Mouse (Mus musculus): Measurements from ENCODE around the gene Il6ra. TPM values are rescaled to one million over a fixed set of nuclear protein-coding genes. Genes with fewer than 3 reads are reported as not detected.
"Not testable (repeated sequence)": the region's sequence is repeated elsewhere in the genome, so short reads cannot be mapped to it uniquely, and the experiment has no call there.

Gene Il6ra
- polyA plus RNA-seq, 1 experiment from 2014 or later: 4.5 TPM

- Histone ChIP-seq H3K9ac (ENCODE audit: low read length) (no peak overlapping the region), H3K4me1 (replicated peaks; ENCODE audit: control insufficient read depth, insufficient read depth) (peaks cover 7% of the 10 kb centered on the region; the same call in 1 of the 2 replicates), H3K36me3 (ENCODE audit: control insufficient read depth, insufficient read depth, low read length) (no peaks in the 10 kb centered on the region), H3K27ac (replicated peaks) (no peak overlapping the region), H3K9me3 (ENCODE audit: control insufficient read depth, low read length) (no peaks in the 10 kb centered on the region), H3K4me3 (ENCODE audit: low read depth, low read length) (no peak overlapping the region), H3K27me3 (ENCODE audit: control insufficient read depth, insufficient read depth, low read length) (no peaks in the 10 kb centered on the region), H3K4me2 (replicated peaks; ENCODE audit: low read depth) (no peak overlapping the region)
- TF ChIP-seq CTCF (IDR thresholded peaks at IDR 0.05; ENCODE audit: low read depth): no peak
- no peak for TF ChIP-seq EP300 (optimal IDR thresholded peaks at IDR 0.05)
- DNase-seq (ENCODE audit: low spot score): no peak
- ATAC-seq (ENCODE audit: low FRiP score, low TSS enrichment): no peak
- WGBS: 56% methylated on average over 4 of the region's 4 CpGs
These were observed 47.2 kb downstream of the Il6ra start for GRCm38 (mm10) chr3:89865764-89866163.

GRCm38 (mm10) chr3:89865020-89865419 is 48.0 kb downstream of the Il6ra start:
- no peak for TF ChIP-seq EP300 (optimal IDR thresholded peaks at IDR 0.05)
- no peak for TF ChIP-seq CTCF (IDR thresholded peaks at IDR 0.05; ENCODE audit: low read depth)
- Histone ChIP-seq H3K36me3 (ENCODE audit: control insufficient read depth, insufficient read depth, low read length) (no peaks in the 10 kb centered on the region), H3K4me2 (replicated peaks; ENCODE audit: low read depth) (no peak overlapping the region), H3K9me3 (ENCODE audit: control insufficient read depth, low read length) (no peaks in the 10 kb centered on the region), H3K27ac (replicated peaks) (no peak overlapping the region), H3K4me3 (ENCODE audit: low read depth, low read length) (no peak overlapping the region), H3K9ac (ENCODE audit: low read length) (no peak overlapping the region), H3K4me1 (replicated peaks; ENCODE audit: control insufficient read depth, insufficient read depth) (peaks cover 7% of the 10 kb centered on the region; the same call in 1 of the 2 replicates), H3K27me3 (ENCODE audit: control insufficient read depth, insufficient read depth, low read length) (no peaks in the 10 kb centered on the region)
- ATAC-seq (ENCODE audit: low FRiP score, low TSS enrichment): no peak
- DNase-seq (ENCODE audit: low spot score): no peak
- WGBS: 59% methylated on average over 6 of the region's 6 CpGs

DNA sequence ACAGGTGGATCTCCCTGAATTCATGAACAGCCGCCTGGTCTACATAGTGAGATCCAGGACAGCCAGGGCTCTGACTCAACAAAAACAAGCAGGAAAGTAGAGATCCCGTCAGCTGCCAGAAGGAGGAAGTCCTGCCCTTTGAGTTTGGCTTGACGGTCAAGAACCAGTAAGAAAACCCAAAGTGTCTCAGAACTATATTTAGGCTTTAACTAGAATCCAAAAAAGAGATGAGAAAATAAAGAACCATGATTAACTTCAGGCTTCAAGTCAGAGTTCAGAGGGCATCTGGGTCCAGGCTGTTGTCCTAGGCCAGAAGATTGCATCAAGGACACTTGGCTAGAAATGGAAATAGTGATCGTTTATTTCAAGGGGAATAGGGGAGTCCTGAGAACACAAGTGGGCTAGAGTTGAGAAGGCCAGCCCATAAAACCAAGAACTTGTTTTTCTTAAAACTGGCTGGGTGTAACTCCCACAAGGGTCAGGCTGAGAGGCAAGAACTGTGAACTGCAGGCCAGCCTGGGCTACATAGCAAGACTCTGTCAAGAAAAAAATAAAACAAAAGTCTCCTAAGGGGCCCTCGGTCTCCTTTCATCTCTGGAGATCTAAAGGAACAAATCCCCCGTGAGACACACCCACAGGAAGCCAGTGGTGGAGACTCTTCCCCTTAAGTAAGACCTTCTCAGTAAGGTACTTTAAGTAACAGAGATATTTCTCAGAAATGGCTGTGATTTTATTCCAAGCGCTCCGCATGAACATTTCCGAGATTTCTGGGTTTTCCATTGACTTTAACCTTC is 49.1 kb downstream of the Il6ra start:
- Histone ChIP-seq H3K27me3 (ENCODE audit: control insufficient read depth, insufficient read depth, low read length) (no peaks in the 10 kb centered on the region), H3K9ac (ENCODE audit: low read length) (no peak overlapping the region), H3K9me3 (ENCODE audit: control insufficient read depth, low read length) (no peaks in the 10 kb centered on the region), H3K27ac (replicated peaks) (no peak overlapping the region), H3K36me3 (ENCODE audit: control insufficient read depth, insufficient read depth, low read length) (no peaks in the 10 kb centered on the region), H3K4me3 (ENCODE audit: low read depth, low read length) (no peak overlapping the region), H3K4me1 (replicated peaks; ENCODE audit: control insufficient read depth, insufficient read depth) (peaks cover 7% of the 10 kb centered on the region; the same call in 1 of the 2 replicates), H3K4me2 (replicated peaks; ENCODE audit: low read depth) (no peak overlapping the region)
- TF ChIP-seq CTCF (IDR thresholded peaks at IDR 0.05; ENCODE audit: low read depth): peak; percentile 61
- no peak for TF ChIP-seq EP300 (optimal IDR thresholded peaks at IDR 0.05)
- DNase-seq (ENCODE audit: low spot score) (no peak), ATAC-seq (ENCODE audit: low FRiP score, low TSS enrichment) (no peak)
- WGBS: 70% methylated on average over 9 of the region's 9 CpGs

DNA sequence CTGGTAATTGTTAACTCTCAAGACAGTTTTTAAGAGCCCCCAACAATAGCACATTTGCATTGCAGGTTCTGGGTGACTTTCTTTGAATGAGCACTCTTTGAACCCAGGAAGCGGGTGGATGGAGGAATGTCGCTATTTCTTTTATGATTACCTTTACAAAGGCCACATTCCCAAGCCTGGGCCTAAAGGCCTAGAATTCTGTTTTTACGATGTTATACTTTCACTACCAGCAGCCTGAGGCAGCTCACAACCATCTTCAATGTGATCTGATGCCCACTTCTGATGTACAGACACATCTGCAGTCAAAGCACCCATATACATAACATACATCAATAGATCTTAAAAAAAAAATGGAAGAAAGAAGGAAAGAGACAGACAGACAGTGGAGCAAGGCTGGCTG is 49.7 kb downstream of the Il6ra start:
- H3K27me3 ChIP-seq (ENCODE audit: control insufficient read depth, insufficient read depth, low read length); ATAC-seq (ENCODE audit: low FRiP score, low TSS enrichment); H3K9ac ChIP-seq (ENCODE audit: low read length); H3K36me3 ChIP-seq (ENCODE audit: control insufficient read depth, insufficient read depth, low read length); H3K4me2 ChIP-seq (replicated peaks; ENCODE audit: low read depth); H3K27ac ChIP-seq (replicated peaks); H3K9me3 ChIP-seq (ENCODE audit: control insufficient read depth, low read length); DNase-seq (ENCODE audit: low spot score); H3K4me1 ChIP-seq (replicated peaks; ENCODE audit: control insufficient read depth, insufficient read depth); H3K4me3 ChIP-seq (ENCODE audit: low read depth, low read length): not testable (repeated sequence)
- WGBS: 81% methylated on average over 3 of the region's 3 CpGs

DNA sequence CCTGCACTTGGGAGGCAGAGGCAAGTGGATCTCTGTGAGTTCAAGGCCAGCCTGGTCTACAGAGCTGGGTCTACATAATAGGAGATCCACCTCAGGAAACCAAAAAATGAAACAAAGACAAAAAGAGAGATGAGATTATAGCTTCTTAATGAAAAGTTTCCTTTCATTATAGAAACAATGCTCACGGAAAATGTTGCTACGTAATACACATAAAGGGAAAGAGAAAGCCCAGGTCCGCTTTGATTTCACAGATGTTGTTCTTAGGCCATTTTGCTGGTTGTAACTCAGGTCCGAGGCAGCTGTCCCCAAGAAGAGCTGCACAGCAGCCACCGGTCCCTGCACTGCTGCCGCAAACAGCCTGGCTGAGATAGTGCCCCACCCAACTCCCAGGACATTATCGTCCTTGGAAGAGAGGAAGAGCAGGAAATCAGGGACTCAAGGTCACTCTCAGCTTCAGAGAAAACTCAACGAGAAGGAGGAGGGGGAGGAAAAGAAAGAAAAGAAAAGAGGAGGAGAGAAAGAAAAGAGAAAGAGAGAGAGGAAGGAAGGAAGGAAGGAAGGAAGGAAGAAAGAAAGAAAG is 50.7 kb downstream of the Il6ra start:
- ATAC-seq (ENCODE audit: low FRiP score, low TSS enrichment) (no peak), DNase-seq (ENCODE audit: low spot score) (no peak)
- Histone ChIP-seq H3K27me3 (ENCODE audit: control insufficient read depth, insufficient read depth, low read length) (no peaks in the 10 kb centered on the region), H3K4me2 (replicated peaks; ENCODE audit: low read depth) (no peak overlapping the region), H3K9me3 (ENCODE audit: control insufficient read depth, low read length) (no peaks in the 10 kb centered on the region), H3K27ac (replicated peaks) (no peak overlapping the region), H3K36me3 (ENCODE audit: control insufficient read depth, insufficient read depth, low read length) (no peaks in the 10 kb centered on the region), H3K4me3 (ENCODE audit: low read depth, low read length) (no peak overlapping the region), H3K4me1 (replicated peaks; ENCODE audit: control insufficient read depth, insufficient read depth) (peaks cover 2% of the 10 kb centered on the region; the same call in 1 of the 2 replicates), H3K9ac (ENCODE audit: low read length) (no peak overlapping the region)
- WGBS: 71% methylated on average over 8 of the region's 8 CpGs
- TF ChIP-seq EP300 (optimal IDR thresholded peaks at IDR 0.05): no peak
- no peak for TF ChIP-seq CTCF (IDR thresholded peaks at IDR 0.05; ENCODE audit: low read depth)

GRCm38 (mm10) chr3:89861070-89861469 is 51.9 kb downstream of the Il6ra start:
- Histone ChIP-seq H3K9ac (ENCODE audit: low read length) (peak overlapping the region; percentile 4; the same call in 1 of the 2 replicates), H3K4me2 (replicated peaks; ENCODE audit: low read depth) (0 out of 2 replicates have a peak overlapping the region, but pooled peaks have one; percentile 17), H3K4me1 (replicated peaks; ENCODE audit: control insufficient read depth, insufficient read depth) (peaks cover 2% of the 10 kb centered on the region; the same call in 1 of the 2 replicates), H3K4me3 (ENCODE audit: low read depth, low read length) (no peak overlapping the region), H3K27ac (replicated peaks) (peak overlapping the region; percentile 83), H3K36me3 (ENCODE audit: control insufficient read depth, insufficient read depth, low read length) (no peaks in the 10 kb centered on the region), H3K27me3 (ENCODE audit: control insufficient read depth, insufficient read depth, low read length) (no peaks in the 10 kb centered on the region), H3K9me3 (ENCODE audit: control insufficient read depth, low read length) (no peaks in the 10 kb centered on the region)
- 2% methylated on average over 4 of the region's 4 CpGs for WGBS
- ATAC-seq (ENCODE audit: low FRiP score, low TSS enrichment) (peak; percentile 93), DNase-seq (ENCODE audit: low spot score) (peak; percentile 73)
- no peak for TF ChIP-seq EP300 (optimal IDR thresholded peaks at IDR 0.05)
- TF ChIP-seq CTCF (IDR thresholded peaks at IDR 0.05; ENCODE audit: low read depth): no peak

All from stomach, postnatal 0 days (tissue).